Mouse (Mus musculus) midbrain, embryonic 11.5 days (tissue): ENCODE results near the gene Cd207. TPM values are rescaled to one million over a fixed set of nuclear protein-coding genes. Genes with fewer than 3 reads are reported as not detected.

Experiments
- ATAC-seq: fragments of 200-750 bp; cut with Nextera tagmentation; 2 replicates; pipeline ENCODE4 v1.8.0; 2017; ENCODE audit warnings: moderate TSS enrichment, moderate library complexity; ENCODE audit not compliant: low FRiP score
- DNase-seq: peaks from one replicate; pipeline ENCODE4 v3.0.0; 2015; ENCODE audit warnings: low spot score; ENCODE audit errors: missing footprints
- H3K27ac ChIP-seq: fragments of 300-500 bp; sonication (generic); 2 replicates; pipeline ENCODE4 v1.5.1; 2014; ENCODE audit warnings: low read depth, low read length
- H3K27me3 ChIP-seq: fragments of 300-500 bp; sonication (generic); 2 replicates; pipeline ENCODE4 v1.6.1; 2014; ENCODE audit warnings: mild to moderate bottlenecking, low read length, moderate library complexity, mixed read lengths; ENCODE audit not compliant: control insufficient read depth, insufficient read depth
- H3K36me3 ChIP-seq: fragments of 300-500 bp; sonication (generic); 2 replicates; pipeline ENCODE4 v1.6.1; 2014; ENCODE audit warnings: mild to moderate bottlenecking, low read length, moderate library complexity, mixed read lengths; ENCODE audit not compliant: control insufficient read depth, insufficient read depth
- H3K4me1 ChIP-seq: fragments of 300-500 bp; sonication (generic); 2 replicates; pipeline ENCODE4 v1.6.1; 2014; ENCODE audit warnings: low read length; ENCODE audit not compliant: control insufficient read depth, insufficient read depth
- H3K4me2 ChIP-seq: fragments of 300-500 bp; sonication (generic); 2 replicates; pipeline ENCODE4 v1.6.1; 2014; ENCODE audit warnings: mild to moderate bottlenecking, moderate library complexity
- H3K4me3 ChIP-seq: fragments of 300-500 bp; sonication (generic); 2 replicates; pipeline ENCODE4 v1.5.1; 2014; ENCODE audit warnings: low read depth, low read length
- H3K9ac ChIP-seq: fragments of 300-500 bp; sonication (generic); 2 replicates; pipeline ENCODE4 v1.6.1; 2014; ENCODE audit warnings: low read length
- H3K9me3 ChIP-seq: fragments of 300-500 bp; sonication (generic); 2 replicates; pipeline ENCODE4 v1.6.1; 2016; ENCODE audit warnings: low read length; ENCODE audit not compliant: control insufficient read depth
- WGBS: fragments of 180-500 bp; shearing (Covaris S2); extraction: QIAGEN DNeasy Blood & Tissue Kit; methylation state at CpG from one replicate; pipeline ENCODE4 v1.1.7; 2014; 5-methylcytosine and 5-hydroxymethylcytosine counted together
- polyA plus RNA-seq: library from polyadenylated mRNA; unstranded; fragments of >200 nt; fragmentation: Nextera tagmentation; extraction: Ambion mirVana; gene quantifications from 2 replicates; pipeline ENCODE4 v1.2.1, GENCODE M21; 2014

Gene Cd207
- polyA plus RNA-seq, 1 experiment from 2014 or later: not detected

- Histone ChIP-seq H3K4me2 (no peak overlapping the region), H3K9ac (no peak overlapping the region), H3K4me3 (no peak overlapping the region), H3K27me3 (peaks cover 93% of the 10 kb centered on the region), H3K9me3 (peaks cover 3% of the 10 kb centered on the region; the same call in 1 of the 2 replicates), H3K27ac (no peak overlapping the region), H3K4me1 (no peaks in the 10 kb centered on the region), H3K36me3 (no peaks in the 10 kb centered on the region)
- under 1% methylated on average over 11 of the region's 11 CpGs for WGBS
- DNase-seq (peak; percentile 93), ATAC-seq (no peak)
Measured at GRCm38 (mm10) chr6:83701001-83701400, 23.3 kb upstream of the Cd207 start.

DNA sequence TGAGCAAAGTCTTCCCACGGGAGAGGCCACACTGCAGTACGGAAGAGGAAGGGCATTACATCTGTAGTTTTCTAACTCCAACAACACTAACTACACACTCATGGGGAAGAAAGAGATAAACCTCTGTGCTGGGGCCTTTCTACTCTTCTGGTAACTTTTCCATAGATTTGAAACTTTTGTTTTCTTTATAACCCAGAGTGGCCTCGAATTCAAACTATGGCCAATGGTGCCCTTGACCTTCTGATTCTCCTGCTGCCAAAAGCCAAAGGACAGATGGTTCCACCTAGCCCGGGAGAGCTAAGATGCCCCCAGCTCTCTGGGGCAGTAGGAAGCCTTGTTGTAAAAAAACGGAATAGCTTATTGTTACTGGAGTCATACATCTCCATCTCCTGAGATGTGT lies 22.3 kb upstream of the Cd207 start:
- DNase-seq: peak; percentile 92
- no peak overlapping the region for H3K4me2 ChIP-seq
- H3K9me3 ChIP-seq: peaks cover 3% of the 10 kb centered on the region; the same call in 1 of the 2 replicates
- H3K27me3 ChIP-seq: peaks cover 93% of the 10 kb centered on the region
- WGBS: 1% methylated on average over 5 of the region's 5 CpGs
- no peaks in the 10 kb centered on the region for H3K4me1 ChIP-seq
- H3K9ac ChIP-seq: no peak overlapping the region
- no peaks in the 10 kb centered on the region for H3K36me3 ChIP-seq
- no peak overlapping the region for H3K27ac ChIP-seq
- ATAC-seq: no peak
- no peak overlapping the region for H3K4me3 ChIP-seq

DNA sequence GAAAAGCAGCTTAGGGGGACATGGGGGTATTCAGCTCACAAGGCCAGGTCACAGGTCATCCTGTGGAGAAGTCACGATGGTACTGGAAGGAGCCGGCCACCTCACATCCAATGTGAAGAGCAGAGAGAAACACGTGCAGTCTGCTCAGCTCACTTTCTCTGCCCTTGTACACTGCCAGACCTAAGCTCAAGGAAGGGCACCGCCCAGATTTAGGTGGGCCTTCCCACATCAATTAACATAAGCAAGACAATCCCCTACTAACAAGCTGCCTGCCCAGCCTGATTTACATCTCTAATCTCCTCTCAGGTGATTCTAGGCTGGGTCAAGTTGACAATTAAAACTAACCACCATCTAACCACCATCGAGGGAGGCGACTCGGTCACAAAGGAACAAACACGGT lies 20.3 kb upstream of the Cd207 start:
- 2% methylated on average over 8 of the region's 8 CpGs for WGBS
- Histone ChIP-seq H3K4me1 (no peaks in the 10 kb centered on the region), H3K4me3 (no peak overlapping the region), H3K9me3 (no peaks in the 10 kb centered on the region), H3K27ac (no peak overlapping the region), H3K4me2 (no peak overlapping the region), H3K9ac (no peak overlapping the region), H3K27me3 (peaks cover 93% of the 10 kb centered on the region), H3K36me3 (no peaks in the 10 kb centered on the region)
- DNase-seq (peak; percentile 82), ATAC-seq (no peak)

GRCm38 (mm10) chr6:83696684-83697083 lies 19.0 kb upstream of the Cd207 start:
- Histone ChIP-seq H3K9ac (no peak overlapping the region), H3K9me3 (no peaks in the 10 kb centered on the region), H3K36me3 (no peaks in the 10 kb centered on the region), H3K27me3 (peaks cover 94% of the 10 kb centered on the region), H3K4me2 (no peak overlapping the region), H3K4me3 (no peak overlapping the region), H3K4me1 (no peaks in the 10 kb centered on the region), H3K27ac (no peak overlapping the region)
- no peak for ATAC-seq
- WGBS: 1% methylated on average over 7 of the region's 7 CpGs
- peak; percentile 85 for DNase-seq

GRCm38 (mm10) chr6:83695731-83696130 lies 18.1 kb upstream of the Cd207 start:
- peak; percentile 81 for DNase-seq
- Histone ChIP-seq H3K9me3 (no peaks in the 10 kb centered on the region), H3K27me3 (peaks cover 93% of the 10 kb centered on the region), H3K4me2 (no peak overlapping the region), H3K36me3 (no peaks in the 10 kb centered on the region), H3K4me3 (no peak overlapping the region), H3K4me1 (no peaks in the 10 kb centered on the region), H3K9ac (no peak overlapping the region), H3K27ac (no peak overlapping the region)
- ATAC-seq: no peak
- WGBS: 11% methylated on average over 3 of the region's 3 CpGs

- no peak overlapping the region for H3K4me3 ChIP-seq
- 0 out of 2 replicates have a peak, but pooled peaks have one; percentile 33 for ATAC-seq
Measured at GRCm38 (mm10) chr6:83693835-83694234, 16.2 kb upstream of the Cd207 start.

DNA sequence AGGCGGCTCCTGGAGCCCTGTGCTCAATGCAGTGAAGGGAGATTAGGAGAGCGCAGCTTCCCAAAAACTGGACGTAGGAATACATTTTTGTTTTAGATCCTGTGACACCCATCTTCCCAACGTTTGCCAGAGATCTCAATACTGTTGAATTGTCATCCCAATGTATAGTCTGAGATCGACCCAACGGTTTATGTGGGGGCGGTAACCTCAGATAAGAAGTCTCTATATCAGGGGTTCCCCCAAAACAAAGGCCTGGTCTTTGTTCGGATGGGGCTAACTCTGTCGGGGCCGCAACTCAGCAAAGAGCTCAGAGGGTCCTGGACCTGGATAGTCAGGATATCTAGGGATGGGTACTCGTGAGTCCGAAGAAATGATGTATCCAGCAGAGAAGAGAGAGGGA lies 15.3 kb upstream of the Cd207 start:
- 3% methylated on average over 12 of the region's 12 CpGs for WGBS
- Histone ChIP-seq H3K9me3 (no peaks in the 10 kb centered on the region), H3K4me1 (no peaks in the 10 kb centered on the region), H3K27me3 (peaks cover 68% of the 10 kb centered on the region), H3K4me3 (no peak overlapping the region), H3K36me3 (no peaks in the 10 kb centered on the region), H3K4me2 (no peak overlapping the region), H3K27ac (no peak overlapping the region), H3K9ac (no peak overlapping the region)
- ATAC-seq (no peak), DNase-seq (no peak)

More at GRCm38 (mm10) chr6:83693835-83694234, 16.2 kb upstream of the Cd207 start:
- DNase-seq: peak; percentile 95
- H3K9me3 ChIP-seq: no peaks in the 10 kb centered on the region
- no peaks in the 10 kb centered on the region for H3K36me3 ChIP-seq
- WGBS: under 1% methylated on average over 9 of the region's 9 CpGs
- H3K27me3 ChIP-seq: peaks cover 77% of the 10 kb centered on the region
- H3K27ac ChIP-seq: no peak overlapping the region
- H3K4me1 ChIP-seq: no peaks in the 10 kb centered on the region
- no peak overlapping the region for H3K9ac ChIP-seq
- H3K4me2 ChIP-seq: no peak overlapping the region

GRCm38 (mm10) chr6:83690936-83691335 lies 13.3 kb upstream of the Cd207 start:
- Histone ChIP-seq H3K4me3 (no peak overlapping the region), H3K27me3 (peaks cover 48% of the 10 kb centered on the region), H3K27ac (no peak overlapping the region), H3K4me1 (no peaks in the 10 kb centered on the region), H3K9me3 (no peaks in the 10 kb centered on the region), H3K4me2 (no peak overlapping the region), H3K36me3 (no peaks in the 10 kb centered on the region), H3K9ac (no peak overlapping the region)
- no peak for ATAC-seq
- WGBS: 54% methylated on average over 2 of the region's 2 CpGs
- DNase-seq: peak; percentile 78

- H3K4me2 ChIP-seq: no peak overlapping the region
- DNase-seq: peak; percentile 88
- no peaks in the 10 kb centered on the region for H3K4me1 ChIP-seq
- no peak overlapping the region for H3K9ac ChIP-seq
- no peaks in the 10 kb centered on the region for H3K36me3 ChIP-seq
- no peak overlapping the region for H3K4me3 ChIP-seq
- no peaks in the 10 kb centered on the region for H3K9me3 ChIP-seq
- WGBS: 22% methylated on average over 4 of the region's 5 CpGs
- peaks cover 41% of the 10 kb centered on the region for H3K27me3 ChIP-seq
- ATAC-seq: 0 out of 2 replicates have a peak, but pooled peaks have one; percentile 40
- no peak overlapping the region for H3K27ac ChIP-seq
Measured at GRCm38 (mm10) chr6:83690277-83690676, 12.6 kb upstream of the Cd207 start.
